Mouse (Mus musculus): ENCODE measurements around the gene Dclre1c.

Dclre1c gene

DNA sequence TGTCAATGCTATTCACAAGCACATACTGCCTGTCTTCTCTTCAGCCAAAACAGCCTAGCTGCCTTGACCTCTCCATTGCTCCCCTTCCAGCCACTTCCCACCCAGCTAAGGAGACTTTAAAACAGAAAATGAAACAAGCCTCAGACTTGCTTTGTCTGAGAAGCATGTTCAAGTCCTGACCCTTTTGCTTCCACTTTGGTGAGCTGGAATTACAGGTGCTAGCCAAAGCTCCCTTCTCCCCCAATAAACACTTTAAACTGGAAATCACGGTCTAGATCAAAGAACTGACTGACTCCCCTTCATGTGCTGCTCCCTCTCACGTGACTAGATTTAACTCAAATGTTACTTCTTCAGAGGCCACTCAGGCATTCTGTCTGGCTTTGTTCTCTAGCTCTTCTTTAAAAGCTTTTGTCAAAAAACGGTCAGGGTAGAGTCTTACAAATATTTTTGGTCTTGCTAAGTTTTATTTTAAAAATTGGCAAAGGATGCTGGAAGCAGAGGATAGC, 51.9 kb downstream of the Dclre1c start:
- DNase-seq: no peak

GRCm38 (mm10) chr2:3480239-3480638, 56.3 kb downstream of the Dclre1c start:
- DNase-seq: no peak

DNA sequence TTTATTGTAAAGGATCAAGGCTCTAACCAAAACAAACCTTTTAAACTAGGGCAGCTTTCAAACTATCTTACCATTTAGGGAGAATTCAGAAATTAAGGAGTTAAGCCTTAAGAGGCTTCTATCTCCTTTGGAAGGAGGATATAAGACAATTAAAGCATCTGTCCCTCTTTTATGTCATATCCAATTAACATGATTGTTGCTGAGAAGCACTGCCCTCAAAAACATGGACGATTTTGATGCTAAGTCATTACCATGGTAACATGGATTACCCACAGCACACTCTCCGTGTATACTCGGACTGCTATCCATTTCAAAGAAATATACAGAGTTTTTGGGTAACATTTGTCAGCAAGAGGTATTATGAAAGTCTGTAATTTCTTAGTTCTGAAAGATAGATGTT, 65.9 kb downstream of the Dclre1c start:
- DNase-seq: no peak

GRCm38 (mm10) chr2:3493833-3494409, 70.0 kb downstream of the Dclre1c start:
- no peak for DNase-seq

- DNase-seq: no peak
Measured at GRCm38 (mm10) chr2:3499543-3499942, 75.6 kb downstream of the Dclre1c start.

DNA sequence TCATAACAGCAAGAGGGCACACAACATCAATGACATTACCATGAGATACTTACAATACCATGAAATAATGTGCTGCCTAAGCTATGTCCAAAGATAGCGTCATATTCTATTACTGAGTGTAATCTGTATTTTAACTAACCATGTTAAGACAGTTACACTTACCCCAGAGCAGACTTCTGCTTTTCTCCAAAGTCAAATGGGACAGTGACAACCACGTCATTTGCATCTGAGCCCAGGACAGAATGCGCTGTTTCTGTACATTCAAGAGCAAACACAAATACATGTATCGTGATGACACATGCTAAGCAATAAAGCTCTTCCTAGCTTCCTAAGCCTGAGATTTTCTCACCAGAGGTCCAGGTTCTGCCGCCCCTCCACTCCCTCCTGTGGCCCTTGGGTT, 77.0 kb downstream of the Dclre1c start:
- DNase-seq: no peak

GRCm38 (mm10) chr2:3512076-3512475, 88.1 kb downstream of the Dclre1c start:
- DNase-seq: no peak

GRCm38 (mm10) chr2:3512552-3513454, 88.9 kb downstream of the Dclre1c start, which contains the start of the genes Gm45902, Hspa14 and Cdnf:
Gene Gm45902, minus strand, starts transcription at chr2:3512790.
Gene Hspa14, minus strand, starts transcription at chr2:3512814.
Gene Cdnf, plus strand, starts transcription at chr2:3513030.
- peak; percentile 97 for DNase-seq

Measured in right cerebral cortex, postnatal 25 days (tissue).